Mouse (Mus musculus) heart, embryonic 16.5 days (tissue): ENCODE results near the gene Zfp799. TPM values are rescaled to one million over a fixed set of nuclear protein-coding genes. Genes with fewer than 3 reads are reported as not detected.

Experiments used
- ATAC-seq: fragments of 200-750 bp; cut with Nextera tagmentation; replicated peaks from 2 replicates; pipeline ENCODE4 v1.8.0; 2017; ENCODE audit warnings: moderate number of reproducible peaks; ENCODE audit not compliant: insufficient read depth, low FRiP score; ENCODE audit errors: extremely low read depth
- H3K27ac ChIP-seq: fragments of 300-500 bp; sonication (generic); 2 replicates; pipeline ENCODE4 v1.5.1; 2014; ENCODE audit warnings: mild to moderate bottlenecking, low read length, control low read depth, moderate library complexity
- H3K27me3 ChIP-seq: fragments of 300-500 bp; sonication (generic); 2 replicates; pipeline ENCODE4 v1.6.1; 2014; ENCODE audit warnings: low read length, mixed read lengths; ENCODE audit not compliant: control insufficient read depth, insufficient read depth
- H3K36me3 ChIP-seq: fragments of 300-500 bp; sonication (generic); 2 replicates; pipeline ENCODE4 v1.6.1; 2014; ENCODE audit not compliant: control insufficient read depth, insufficient read depth
- H3K4me1 ChIP-seq: fragments of 300-500 bp; sonication (generic); 2 replicates; pipeline ENCODE4 v1.6.1; 2014; ENCODE audit warnings: low read length, mixed read lengths; ENCODE audit not compliant: control insufficient read depth, insufficient read depth
- H3K4me2 ChIP-seq: fragments of 300-500 bp; sonication (generic); 2 replicates; pipeline ENCODE4 v1.6.1; 2014; ENCODE audit warnings: low read depth, mild to moderate bottlenecking, control low read depth, low read length
- H3K4me3 ChIP-seq: fragments of 300-500 bp; sonication (generic); 2 replicates; pipeline ENCODE4 v1.5.1; 2014; ENCODE audit warnings: mild to moderate bottlenecking, control low read depth, low read length
- H3K9ac ChIP-seq: fragments of 300-500 bp; sonication (generic); 2 replicates; pipeline ENCODE4 v1.6.1; 2014; ENCODE audit warnings: low read length, control low read depth
- H3K9me3 ChIP-seq: fragments of 300-500 bp; sonication (generic); replicated peaks from 2 replicates; pipeline ENCODE4 v1.6.1; 2016; ENCODE audit warnings: low read length; ENCODE audit not compliant: control insufficient read depth
- WGBS: fragments of 180-500 bp; shearing (Covaris S2); extraction: QIAGEN DNeasy Blood & Tissue Kit; methylation state at CpG from one replicate; pipeline ENCODE4 v1.1.7; 2014; 5-methylcytosine and 5-hydroxymethylcytosine counted together
- polyA plus RNA-seq: library from polyadenylated mRNA; unstranded; fragments of >200 nt; fragmentation: Nextera tagmentation; extraction: Ambion mirVana; gene quantifications from 2 replicates; pipeline ENCODE4 v1.2.1, GENCODE M21; 2015

Zfp799 gene
- polyA plus RNA-seq, 1 experiment from 2014 or later = 6.0 TPM

GRCm38 (mm10) chr17:32841388-32841787 lies 11.3 kb upstream of the Zfp799 start:
- WGBS = 74% methylated on average over 2 of the region's 2 CpGs
- Histone ChIP-seq H3K36me3 (no peaks in the 10 kb centered on the region), H3K9ac (no peak overlapping the region), H3K27me3 (no peaks in the 10 kb centered on the region), H3K4me3 (no peak overlapping the region), H3K4me2 (no peak overlapping the region), H3K9me3 (peaks cover 4% of the 10 kb centered on the region; the same call in 1 of the 2 replicates), H3K4me1 (no peaks in the 10 kb centered on the region), H3K27ac (no peak overlapping the region)
- ATAC-seq = no peak

- H3K27ac ChIP-seq = 0 out of 2 replicates have a peak overlapping the region, but pooled peaks have one; percentile 1
Observed at GRCm38 (mm10) chr17:32839083-32839802, 9.2 kb upstream of the Zfp799 start.

GRCm38 (mm10) chr17:32830418-32830782 lies 339 bp upstream of the Zfp799 start:
- Histone ChIP-seq H3K27ac (no peak overlapping the region), H3K9me3 (no peaks in the 10 kb centered on the region), H3K4me3 (peak overlapping the region; percentile 90), H3K36me3 (peaks cover 10% of the 10 kb centered on the region; the same call in 1 of the 2 replicates), H3K9ac (peak overlapping the region; percentile 92), H3K4me2 (peak overlapping the region; percentile 86), H3K27me3 (no peaks in the 10 kb centered on the region), H3K4me1 (peaks cover 8% of the 10 kb centered on the region)
- WGBS = 37% methylated on average over 3 of the region's 3 CpGs
- no peak for ATAC-seq

More at GRCm38 (mm10) chr17:32839083-32839802, 9.2 kb upstream of the Zfp799 start:
- ATAC-seq = peak; percentile 52
- Histone ChIP-seq H3K9ac (no peak overlapping the region), H3K4me2 (peak overlapping the region; percentile 1; the same call in 1 of the 2 replicates), H3K4me3 (no peak overlapping the region), H3K9me3 (peaks cover 4% of the 10 kb centered on the region; the same call in 1 of the 2 replicates), H3K36me3 (no peaks in the 10 kb centered on the region), H3K27me3 (no peaks in the 10 kb centered on the region), H3K4me1 (no peaks in the 10 kb centered on the region)
- 29% methylated on average over 15 of the region's 15 CpGs for WGBS

GRCm38 (mm10) chr17:32816074-32816784 lies 13.8 kb downstream of the Zfp799 start:
- H3K36me3 ChIP-seq = peaks cover 30% of the 10 kb centered on the region
- no peak overlapping the region for H3K4me2 ChIP-seq
- no peak for ATAC-seq
- no peak overlapping the region for H3K9ac ChIP-seq
- no peaks in the 10 kb centered on the region for H3K27me3 ChIP-seq
- no peaks in the 10 kb centered on the region for H3K9me3 ChIP-seq
- 91% methylated on average over 1 of the region's 1 CpGs for WGBS
- no peaks in the 10 kb centered on the region for H3K4me1 ChIP-seq
- no peak overlapping the region for H3K4me3 ChIP-seq
- no peak overlapping the region for H3K27ac ChIP-seq

GRCm38 (mm10) chr17:32814136-32814535 lies 15.9 kb downstream of the Zfp799 start:
- no peak overlapping the region for H3K4me2 ChIP-seq
- H3K4me3 ChIP-seq = no peak overlapping the region
- no peak for ATAC-seq
- no peak overlapping the region for H3K9ac ChIP-seq
- H3K4me1 ChIP-seq = peaks cover 6% of the 10 kb centered on the region; the same call in 1 of the 2 replicates
- no peaks in the 10 kb centered on the region for H3K27me3 ChIP-seq
- no peaks in the 10 kb centered on the region for H3K9me3 ChIP-seq
- WGBS = 74% methylated on average over 7 of the region's 7 CpGs
- peaks cover 12% of the 10 kb centered on the region for H3K36me3 ChIP-seq
- no peak overlapping the region for H3K27ac ChIP-seq

GRCm38 (mm10) chr17:32810648-32811047 lies 19.4 kb downstream of the Zfp799 start:
- H3K9ac ChIP-seq = no peak overlapping the region
- no peak overlapping the region for H3K27ac ChIP-seq
- H3K27me3 ChIP-seq = 0 out of 2 replicates have a peak, but pooled peaks cover 3% of the 10 kb centered on the region
- H3K4me1 ChIP-seq = peaks cover 9% of the 10 kb centered on the region; the same call in 1 of the 2 replicates
- no peaks in the 10 kb centered on the region for H3K9me3 ChIP-seq
- ATAC-seq = no peak
- no peak overlapping the region for H3K4me2 ChIP-seq
- H3K4me3 ChIP-seq = no peak overlapping the region
- H3K36me3 ChIP-seq = no peaks in the 10 kb centered on the region; the same call in 1 of the 2 replicates
- 38% methylated on average over 1 of the region's 1 CpGs for WGBS

GRCm38 (mm10) chr17:32809544-32810374 lies 20.3 kb downstream of the Zfp799 start, which contains the start of gene Zfp811:
Zfp811 (minus strand) TSS chr17:32809931.
- ATAC-seq = 0 out of 2 replicates have a peak, but pooled peaks have one; percentile 55
- no peaks in the 10 kb centered on the region for H3K9me3 ChIP-seq
- peak within 1 kb of the TSS; percentile 73 for H3K4me2 ChIP-seq
- WGBS = under 1% methylated on average over 17 of the region's 17 CpGs
- H3K27me3 ChIP-seq = 0 out of 2 replicates have a peak, but pooled peaks cover 3% of the 10 kb centered on the region
- peaks cover 9% of the 10 kb centered on the region; the same call in 1 of the 2 replicates for H3K4me1 ChIP-seq
- H3K36me3 ChIP-seq = no peaks in the 10 kb centered on the region; the same call in 1 of the 2 replicates
- H3K4me3 ChIP-seq = peak within 1 kb of the TSS; percentile 53
- H3K9ac ChIP-seq = peak within 1 kb of the TSS; percentile 61
- H3K27ac ChIP-seq = no peak within 1 kb of the TSS

GRCm38 (mm10) chr17:32808921-32809320 lies 21.1 kb downstream of the Zfp799 start:
- H3K4me3 ChIP-seq = peak overlapping the region; percentile 53
- H3K9me3 ChIP-seq = no peaks in the 10 kb centered on the region
- peaks cover 9% of the 10 kb centered on the region; the same call in 1 of the 2 replicates for H3K4me1 ChIP-seq
- H3K36me3 ChIP-seq = no peaks in the 10 kb centered on the region
- WGBS = 13% methylated on average over 8 of the region's 8 CpGs
- H3K27me3 ChIP-seq = 0 out of 2 replicates have a peak, but pooled peaks cover 3% of the 10 kb centered on the region
- H3K27ac ChIP-seq = no peak overlapping the region
- peak overlapping the region; percentile 41; the same call in 1 of the 2 replicates for H3K9ac ChIP-seq
- H3K4me2 ChIP-seq = peak overlapping the region; percentile 73
- ATAC-seq = no peak
